14 mouse cellular contexts compared by ENCODE assay signal in genomic region chr5:104470981-104471391, GRCm38 (mm10). TPM values are rescaled to one million over a fixed set of nuclear protein-coding genes. Genes with fewer than 3 reads are reported as not detected.
DNase-seq lines count a peak whose midpoint lies in the region; ATAC-seq and TF ChIP-seq lines count a peak whose summit lies in the region.
"Had no signal": no experiment of that assay in that cellular context is flagged by ENCODE, and none has a peak within 500 bp of the region (broad histone marks: within the 10 kb centered on the region; RNA-seq: fewer than 3 reads in every experiment).

No protein-coding gene starts in this region.

- H3K9me3 ChIP-seq in kidney, embryonic 16.5 days (ENCODE audit: low read length): no peaks in the 10 kb centered on the region
- H3K9me3 ChIP-seq: heart, embryonic 10.5 days; intestine, embryonic 15.5 days; neural tube, embryonic 15.5 days had no signal

- no peak for TF ChIP-seq POLR2A in cerebellum, adult 2 months (IDR thresholded peaks at IDR 0.05; ENCODE audit: borderline replicate concordance, insufficient read depth, low read length)

- 0 out of 2 replicates have a peak overlapping the region, but pooled peaks have one; percentile 24 for H3K27ac ChIP-seq in cerebellum, adult 2 months (ENCODE audit: insufficient read depth, low read length)
- peak overlapping the region; percentile 55; the same call in 1 of the 2 replicates for H3K27ac ChIP-seq in kidney, embryonic 16.5 days (ENCODE audit: low read length)
- H3K27ac ChIP-seq: heart, embryonic 10.5 days; intestine, embryonic 15.5 days; neural tube, embryonic 15.5 days had no signal

- no peak overlapping the region for H3K4me2 ChIP-seq in kidney, embryonic 16.5 days (replicated peaks; ENCODE audit: low read depth, low read length)
- H3K4me2 ChIP-seq: intestine, embryonic 15.5 days; neural tube, embryonic 15.5 days had no signal

- no peaks in the 10 kb centered on the region for H3K27me3 ChIP-seq in cerebellum, adult 2 months (ENCODE audit: control insufficient read depth, insufficient read depth, low read length)
- no peaks in the 10 kb centered on the region for H3K27me3 ChIP-seq in kidney, embryonic 16.5 days (ENCODE audit: insufficient read depth, low read length)
- H3K27me3 ChIP-seq: intestine, embryonic 15.5 days; neural tube, embryonic 15.5 days had no signal

- no peak overlapping the region for H3K4me3 ChIP-seq in cerebellum, adult 2 months (replicated peaks; ENCODE audit: insufficient read depth, low read depth, low read length)
- H3K4me3 ChIP-seq in kidney, embryonic 16.5 days (ENCODE audit: low read length): no peak overlapping the region
- H3K4me3 ChIP-seq: heart, embryonic 10.5 days; intestine, embryonic 15.5 days; neural tube, embryonic 15.5 days had no signal

- H3K4me1 ChIP-seq in cerebellum, adult 2 months (ENCODE audit: control insufficient read depth, insufficient read depth, low read length): peaks cover 7% of the 10 kb centered on the region; the same call in 1 of the 2 replicates
- no peaks in the 10 kb centered on the region for H3K4me1 ChIP-seq in kidney, embryonic 16.5 days (ENCODE audit: insufficient read depth, low read length)
- H3K4me1 ChIP-seq: heart, embryonic 10.5 days; intestine, embryonic 15.5 days had no signal

- intact Hi-C loops in left cerebral cortex, postnatal 4 days (cut with DNase I): no loop called here

- ATAC-seq in kidney, embryonic 16.5 days (ENCODE audit: low FRiP score, low TSS enrichment): no peak; the same call in 1 of the 2 replicates
- ATAC-seq: intestine, embryonic 15.5 days had no signal

- no peak for TF ChIP-seq CTCF in cerebellum, adult 2 months (IDR thresholded peaks at IDR 0.05; ENCODE audit: borderline replicate concordance, insufficient read depth, low read depth, low read length)

- H3K36me3 ChIP-seq in kidney, embryonic 16.5 days (ENCODE audit: insufficient read depth, low read length): peaks cover 49% of the 10 kb centered on the region

- WGBS in cerebellum, adult 2 months: 30% methylated on average over 5 of the region's 5 CpGs
- WGBS in kidney, embryonic 16.5 days: 79% methylated on average over 5 of the region's 5 CpGs

- peak in 1 of 2 experiments; percentile 43 for DNase-seq in cerebellum, adult 2 months
- DNase-seq in cerebellum, adult 8-10 months: no peak
- peak; percentile 56 for DNase-seq in heart, adult 11 months
- no peak for DNase-seq in heart, adult 18-20 months
- peak; percentile 39 for DNase-seq in adrenal gland, postnatal 25 days
- DNase-seq in left cerebral cortex, postnatal 4 days: no peak
- no peak for DNase-seq in B cell, adult 2 months
- DNase-seq: heart, postnatal 4 days; lung, adult 18-20 months; right cerebral cortex, adult 18-20 months had no signal

- no peak overlapping the region for H3K9ac ChIP-seq in kidney, embryonic 16.5 days (replicated peaks; ENCODE audit: low read length)
- H3K9ac ChIP-seq: intestine, embryonic 15.5 days; neural tube, embryonic 15.5 days had no signal

RNA-seq across cellular contexts. Expression of gene Pkd2, which starts 11.7 kb away (rescaled TPM):
- 34.8 and 37.1 TPM in 2 replicates for polyA plus RNA-seq in cerebellum, adult 2 months (2012; rRNA removed)
- 10 to 100 TPM; 17.7 to 18.9 TPM for total RNA-seq in heart, adult 18-20 months (2021)
- total RNA-seq in adrenal gland, postnatal 25 days (2021): 47.4 and 59.7 TPM in 2 replicates
- 15.2 and 17.4 TPM in 2 replicates for polyA plus RNA-seq in kidney, embryonic 16.5 days (2015; fragmentation: Nextera tagmentation; extraction: Ambion mirVana)
- total RNA-seq in left cerebral cortex, postnatal 4 days (2021): 10 to 100 TPM; 28.1 to 29.4 TPM

RNA-seq across cellular contexts. Expression of gene Spp1, which starts 36.1 kb away (rescaled TPM):
- 121 and 154 TPM in 2 replicates for polyA plus RNA-seq in cerebellum, adult 2 months (2012; rRNA removed)
- total RNA-seq in heart, adult 18-20 months (2021): under 1 TPM in 1 of 2 experiments, not detected in 1; 0.75 TPM
- 343 and 454 TPM in 2 replicates for total RNA-seq in adrenal gland, postnatal 25 days (2021)
- polyA plus RNA-seq in kidney, embryonic 16.5 days (2015; fragmentation: Nextera tagmentation; extraction: Ambion mirVana): 167 and 243 TPM in 2 replicates
- total RNA-seq in left cerebral cortex, postnatal 4 days (2021): 10 to 100 TPM in 1 of 2 experiments, 1 to 10 TPM in 1; 6.7 to 11.5 TPM

RNA-seq across cellular contexts. Expression of gene BC005561, which starts 37.2 kb away (rescaled TPM):
- polyA plus RNA-seq in cerebellum, adult 2 months (2012; rRNA removed): 4.3 and 4.9 TPM in 2 replicates
- 1 to 10 TPM; 3.4 to 4.0 TPM for total RNA-seq in heart, adult 18-20 months (2021)
- 12.1 and 13.9 TPM in 2 replicates for total RNA-seq in adrenal gland, postnatal 25 days (2021)
- 11.1 and 12.5 TPM in 2 replicates for polyA plus RNA-seq in kidney, embryonic 16.5 days (2015; fragmentation: Nextera tagmentation; extraction: Ambion mirVana)
- total RNA-seq in left cerebral cortex, postnatal 4 days (2021): 10 to 100 TPM; 14.8 to 15.1 TPM

Comparison
In these comparisons a context has a peak if more than half of its experiments do, and no peak if none do; other contexts are left out.
1. DNase-seq: peak in heart, adult 11 months (single experiment) and adrenal gland, postnatal 25 days (single experiment); none in cerebellum, adult 8-10 months (single experiment), heart, adult 18-20 months (0 of 2), left cerebral cortex, postnatal 4 days (single experiment) and B cell, adult 2 months (0 of 2).
2. RNA of gene Spp1, which starts 36.1 kb away (total RNA-seq): 343 to 454 TPM in adrenal gland, postnatal 25 days; 6.7 to 11.5 TPM in left cerebral cortex, postnatal 4 days and 0.75 TPM in heart, adult 18-20 months; every median in the first group is over 10 times any median in the second.